Mouse (Mus musculus) activated CD4-positive, CD25-positive, alpha-beta regulatory T cell, adult 4 months (primary cell): ENCODE results near the gene Cep104. TPM values are rescaled to one million over a fixed set of nuclear protein-coding genes. Genes with fewer than 3 reads are reported as not detected.

Experiments
- ATAC-seq: one replicate; pipeline ENCODE4 v1.8.0; 2017
- polyA plus RNA-seq, 2 experiments: library from polyadenylated mRNA; unstranded; fragments of 100-300 nt; shearing (Covaris generic); gene quantifications; one replicate each; pipeline ENCODE4 v1.2.1; 2017

Cep104 gene
- polyA plus RNA-seq, 2 experiments from 2014 or later: 2.7 to 3.8 TPM

DNA sequence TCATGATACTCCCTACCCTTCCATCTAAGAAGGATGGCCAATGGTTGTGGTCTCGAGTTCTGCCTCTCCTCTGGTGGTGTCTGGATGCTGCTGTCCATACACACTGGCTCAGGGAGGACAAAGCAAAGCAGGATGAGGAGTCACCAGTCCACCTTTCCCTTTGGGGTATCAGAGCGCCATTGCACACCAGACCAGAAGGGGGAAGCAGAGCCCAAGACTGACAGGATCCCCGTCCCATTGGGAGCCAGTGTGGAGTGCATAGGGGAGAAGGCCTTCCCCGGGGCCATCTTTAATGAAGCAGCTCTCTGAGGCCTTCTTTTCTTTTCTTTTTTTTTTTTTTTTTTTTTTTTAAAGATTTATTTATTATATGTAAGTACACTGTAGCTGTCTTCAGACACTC lies 78.1 kb downstream of the Cep104 start:
- no peak for ATAC-seq

- no peak for ATAC-seq
Measured at GRCm38 (mm10) chr4:154055482-154055881, 80.5 kb downstream of the Cep104 start.

- no peak for ATAC-seq
Measured at GRCm38 (mm10) chr4:154056046-154056445, 81.1 kb downstream of the Cep104 start.

DNA sequence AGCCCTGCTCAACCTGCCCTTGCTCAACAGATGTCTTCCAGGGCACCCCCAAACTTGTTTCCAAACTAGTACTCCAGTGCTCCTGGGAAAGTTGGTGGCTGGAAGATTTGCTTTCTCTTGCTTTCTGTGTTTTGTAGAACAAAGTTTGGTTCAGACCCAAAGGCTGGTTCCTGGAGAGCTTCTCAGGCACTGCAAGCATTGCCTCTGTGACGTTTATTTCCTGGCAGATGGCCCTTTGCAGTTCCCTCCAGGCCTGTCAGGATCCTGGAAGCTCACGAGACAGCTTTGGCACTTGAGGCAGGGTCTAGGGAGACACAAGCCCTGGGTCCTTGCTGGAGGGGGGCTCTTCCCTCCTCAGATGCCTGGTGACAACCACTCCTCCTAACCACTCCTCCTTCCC lies 81.7 kb downstream of the Cep104 start:
- ATAC-seq: no peak

GRCm38 (mm10) chr4:154057696-154058095 lies 82.7 kb downstream of the Cep104 start:
- no peak for ATAC-seq

Other genes starting within 250 kb of the Cep104 start
- gene A430005L14Rik, start 18.0 kb upstream of the Cep104 start, polyA plus RNA-seq: 100 to 1,000 TPM in 1 of 2 experiments, 10 to 100 TPM in 1; 89.3 to 113 TPM
- gene Dffb, start 68 bp upstream of the Cep104 start, polyA plus RNA-seq: 10 to 100 TPM in 1 of 2 experiments, 1 to 10 TPM in 1; 9.5 to 16.9 TPM
- gene Lrrc47, start 36.5 kb downstream of the Cep104 start, polyA plus RNA-seq: 1 to 10 TPM; 4.7 to 5.2 TPM
- gene Smim1, start 51.0 kb downstream of the Cep104 start, polyA plus RNA-seq: 1 to 10 TPM in 1 of 2 experiments, not detected in 1; 1.0 TPM
- not detected for gene Ccdc27, start 67.5 kb downstream of the Cep104 start, polyA plus RNA-seq
- not detected for gene Trp73, start 165.0 kb downstream of the Cep104 start, polyA plus RNA-seq
- gene Wrap73, start 167.2 kb downstream of the Cep104 start, polyA plus RNA-seq: 10 to 100 TPM; 24.9 to 31.7 TPM
- 10 to 100 TPM; 24.7 to 26.7 TPM for gene Tprgl, start 185.5 kb downstream of the Cep104 start, polyA plus RNA-seq
- not detected for gene Megf6, start 195.5 kb downstream of the Cep104 start, polyA plus RNA-seq